Mouse (Mus musculus) MEL (cell line): ENCODE measurements around the gene Cyp2d10. TPM values are rescaled to one million over a fixed set of nuclear protein-coding genes. Genes with fewer than 3 reads are reported as not detected.
"Not testable (repeated sequence)": the region's sequence is repeated elsewhere in the genome, so short reads cannot be mapped to it uniquely, and the experiment has no call there.

Experiments
- DNase-seq: peaks from one replicate; pipeline ENCODE4 v3.0.0; 2011; ENCODE audit warnings: low read depth, low spot score
- H3K27ac ChIP-seq: 2 replicates; pipeline ENCODE4 v1.5.1; 2012; ENCODE audit warnings: low read depth, mild to moderate bottlenecking, control low read depth, low read length, moderate library complexity; ENCODE audit not compliant: control insufficient read depth
- H3K27me3 ChIP-seq, 2 experiments: fragments of 150-350 bp in 1 of 2; sonication (generic) in 1 of 2; 2 replicates each; pipeline ENCODE4 v1.6.1; 2012; ENCODE audit warnings: low read length in 2 of 2, mild to moderate bottlenecking in 2 of 2, improper control_type of control experiment in 1 of 2, moderate library complexity in 1 of 2; ENCODE audit not compliant: insufficient read depth in 2 of 2, control insufficient read depth in 1 of 2
- H3K36me3 ChIP-seq, 2 experiments: 2 replicates each; pipeline ENCODE4 v1.6.1; 2012 to 2014; ENCODE audit warnings: low read length in 2 of 2, improper control_type of control experiment in 1 of 2, inconsistent platforms in 1 of 2, mild to moderate bottlenecking in 1 of 2; ENCODE audit not compliant: insufficient read depth in 2 of 2, control insufficient read depth in 1 of 2
- H3K4me1 ChIP-seq, 2 experiments: fragments of 150-350 bp in 1 of 2; sonication (generic) in 1 of 2; 2 replicates each; pipeline ENCODE4 v1.6.1; 2012; ENCODE audit warnings: low read length in 2 of 2, improper control_type of control experiment in 1 of 2, mild to moderate bottlenecking in 1 of 2; ENCODE audit not compliant: insufficient read depth in 2 of 2, control insufficient read depth in 1 of 2
- H3K4me3 ChIP-seq, 2 experiments: fragments of 150-350 bp in 1 of 2; sonication (generic) in 1 of 2; 2 replicates each; pipeline ENCODE4 v1.5.1; 2012; ENCODE audit warnings: low read depth in 2 of 2, low read length in 2 of 2, mild to moderate bottlenecking in 2 of 2, moderate library complexity in 2 of 2, control low read depth in 1 of 2, improper control_type of control experiment in 1 of 2; ENCODE audit not compliant: control insufficient read depth in 1 of 2, insufficient read depth in 1 of 2
- H3K79me2 ChIP-seq: 2 replicates; pipeline ENCODE4 v1.6.1; 2012; ENCODE audit warnings: mild to moderate bottlenecking, low read length, moderate library complexity; ENCODE audit not compliant: control insufficient read depth, poor library complexity, insufficient read depth
- H3K9ac ChIP-seq: 2 replicates; pipeline ENCODE4 v1.6.1; 2012; ENCODE audit warnings: low read depth, mild to moderate bottlenecking, control low read depth, low read length, moderate library complexity; ENCODE audit not compliant: control insufficient read depth, poor library complexity, severe bottlenecking
- H3K9me3 ChIP-seq: fragments of 150-350 bp; sonication (generic); replicated peaks from 2 replicates; pipeline ENCODE4 v1.6.1; 2012; ENCODE audit warnings: mild to moderate bottlenecking, low read length, improper control_type of control experiment, moderate library complexity; ENCODE audit not compliant: insufficient read depth
- BHLHE40 ChIP-seq: IDR thresholded peaks from 2 replicates; pipeline ENCODE4 v1.6.1; 2012; ENCODE audit warnings: low read depth, mild to moderate bottlenecking, inconsistent platforms, low read length, improper control_type of control experiment, borderline replicate concordance
- CHD2 ChIP-seq: IDR thresholded peaks from 2 replicates; pipeline ENCODE4 v1.6.1; 2011; ENCODE audit warnings: low read length, improper control_type of control experiment
- E2F4 ChIP-seq: IDR thresholded peaks from 2 replicates; pipeline ENCODE4 v1.6.1; 2011; ENCODE audit warnings: low read depth, low read length, improper control_type of control experiment, borderline replicate concordance
- GABPA ChIP-seq: IDR thresholded peaks from 2 replicates; pipeline ENCODE4 v1.6.1; 2012; ENCODE audit warnings: low read depth, mild to moderate bottlenecking, inconsistent platforms, low read length, improper control_type of control experiment, moderate library complexity
- GATA1 ChIP-seq: IDR thresholded peaks from 2 replicates; pipeline ENCODE4 v1.6.1; 2011; ENCODE audit warnings: low read depth, low read length, improper control_type of control experiment
- HCFC1 ChIP-seq: IDR thresholded peaks from 2 replicates; pipeline ENCODE4 v1.6.1; 2012; ENCODE audit warnings: low read depth, mild to moderate bottlenecking, inconsistent platforms, low read length, improper control_type of control experiment, moderate library complexity
- JUND ChIP-seq: IDR thresholded peaks from 2 replicates; pipeline ENCODE4 v1.6.1; 2011; ENCODE audit warnings: low read depth, mild to moderate bottlenecking, improper control_type of control experiment, low read length
- MAFK ChIP-seq: IDR thresholded peaks from 2 replicates; pipeline ENCODE4 v1.6.1; 2011; ENCODE audit warnings: low read depth, mild to moderate bottlenecking, low read length, improper control_type of control experiment, borderline replicate concordance
- MAX ChIP-seq: IDR thresholded peaks from 2 replicates; pipeline ENCODE4 v1.6.1; 2011; ENCODE audit warnings: low read length, improper control_type of control experiment
- MEF2A ChIP-seq: IDR thresholded peaks from 2 replicates; pipeline ENCODE4 v1.6.1; 2014; ENCODE audit warnings: low read depth, mild to moderate bottlenecking, inconsistent platforms, low read length, improper control_type of control experiment; ENCODE audit not compliant: poor library complexity, insufficient replicate concordance, severe bottlenecking; ENCODE audit errors: extremely low read depth
- MXI1 ChIP-seq: IDR thresholded peaks from 2 replicates; pipeline ENCODE4 v1.6.1; 2011; ENCODE audit warnings: mild to moderate bottlenecking, low read depth, low read length, improper control_type of control experiment
- MYB ChIP-seq: IDR thresholded peaks from 2 replicates; pipeline ENCODE4 v1.6.1; 2011; ENCODE audit warnings: mild to moderate bottlenecking, low read depth, low read length, improper control_type of control experiment
- MYC ChIP-seq: IDR thresholded peaks from 2 replicates; pipeline ENCODE4 v1.6.1; 2011; ENCODE audit warnings: low read depth, mild to moderate bottlenecking, low read length, improper control_type of control experiment, moderate library complexity
- NELFE ChIP-seq: IDR thresholded peaks from 2 replicates; pipeline ENCODE4 v1.6.1; 2011; ENCODE audit warnings: low read depth, low read length, improper control_type of control experiment
- NRF1 ChIP-seq: IDR thresholded peaks from 2 replicates; pipeline ENCODE4 v1.6.1; 2014; ENCODE audit warnings: low read depth, mild to moderate bottlenecking, inconsistent platforms, low read length, improper control_type of control experiment, moderate library complexity; ENCODE audit not compliant: poor library complexity, insufficient read depth, severe bottlenecking
- POLR2A ChIP-seq, 2 experiments: IDR thresholded peaks; 2 replicates each; pipeline ENCODE4 v1.6.1; 2011 to 2012; ENCODE audit warnings: low read length in 2 of 2, mild to moderate bottlenecking in 2 of 2, control low read depth in 1 of 2, improper control_type of control experiment in 1 of 2, low read depth in 1 of 2, moderate library complexity in 1 of 2; ENCODE audit not compliant: control insufficient read depth in 1 of 2, insufficient read depth in 1 of 2, poor library complexity in 1 of 2
- POLR2AphosphoS2 ChIP-seq: IDR thresholded peaks from 2 replicates; pipeline ENCODE4 v1.6.1; 2011; ENCODE audit warnings: low read length, improper control_type of control experiment
- RAD21 ChIP-seq: IDR thresholded peaks from 2 replicates; pipeline ENCODE4 v1.6.1; 2011; ENCODE audit warnings: mild to moderate bottlenecking, low read depth, low read length, improper control_type of control experiment
- RCOR1 ChIP-seq: IDR thresholded peaks from 2 replicates; pipeline ENCODE4 v1.6.1; 2012; ENCODE audit warnings: low read depth, mild to moderate bottlenecking, inconsistent platforms, low read length, improper control_type of control experiment
- SIN3A ChIP-seq: IDR thresholded peaks from 2 replicates; pipeline ENCODE4 v1.6.1; 2012; ENCODE audit warnings: low read length, improper control_type of control experiment, inconsistent platforms
- SMC3 ChIP-seq: IDR thresholded peaks from 2 replicates; pipeline ENCODE4 v1.6.1; 2011; ENCODE audit warnings: low read depth, low read length, improper control_type of control experiment
- TAL1 ChIP-seq: IDR thresholded peaks from 2 replicates; pipeline ENCODE4 v1.6.1; 2012; ENCODE audit warnings: mild to moderate bottlenecking, inconsistent platforms, low read length, moderate library complexity, mixed read lengths
- TCF12 ChIP-seq: IDR thresholded peaks from 2 replicates; pipeline ENCODE4 v1.6.1; 2014; ENCODE audit warnings: low read depth, mild to moderate bottlenecking, inconsistent platforms, low read length, improper control_type of control experiment, moderate library complexity
- ZC3H11A ChIP-seq: IDR thresholded peaks from 2 replicates; pipeline ENCODE4 v1.6.1; 2012; ENCODE audit warnings: low read depth, mild to moderate bottlenecking, inconsistent platforms, low read length, improper control_type of control experiment
- ZKSCAN1 ChIP-seq: IDR thresholded peaks from 2 replicates; pipeline ENCODE4 v1.6.1; 2012; ENCODE audit warnings: low read depth, mild to moderate bottlenecking, inconsistent platforms, low read length, improper control_type of control experiment, moderate library complexity
- polyA plus RNA-seq, 2 experiments: library from polyadenylated mRNA; stranded (reverse) in 1 of 2; unstranded in 1 of 2; fragments of >175 nt in 1 of 2; fragments of >200 nt in 1 of 2; gene quantifications; 2 replicates each; pipeline versions ENCODE4 v1.2.1 to v1.2.4; 2012; ENCODE audit warnings: low replicate concordance in 2 of 2, low read depth in 1 of 2; ENCODE audit not compliant: insufficient read length in 2 of 2, insufficient read depth in 1 of 2, missing spikeins in 1 of 2
- total RNA-seq: library from RNA; depleted of rRNA; stranded (reverse); fragments of 300-350 nt; gene quantifications from 2 replicates; pipeline ENCODE4 v1.2.3, GENCODE M21; 2012

The Cyp2d10 gene
- total and polyA plus RNA-seq, 3 experiments, result not detected

GRCm38 (mm10) chr15:82363801-82364200 lies 43.2 kb downstream of the Cyp2d10 start:
- H3K36me3 ChIP-seq, H3K9ac ChIP-seq, H3K9me3 ChIP-seq, H3K79me2 ChIP-seq, H3K27ac ChIP-seq, DNase-seq, H3K27me3 ChIP-seq, H3K4me3 ChIP-seq: not testable (repeated sequence)
- H3K4me1 ChIP-seq, result peaks cover 8 to 13% of the 10 kb centered on the region in 2 experiments

DNA sequence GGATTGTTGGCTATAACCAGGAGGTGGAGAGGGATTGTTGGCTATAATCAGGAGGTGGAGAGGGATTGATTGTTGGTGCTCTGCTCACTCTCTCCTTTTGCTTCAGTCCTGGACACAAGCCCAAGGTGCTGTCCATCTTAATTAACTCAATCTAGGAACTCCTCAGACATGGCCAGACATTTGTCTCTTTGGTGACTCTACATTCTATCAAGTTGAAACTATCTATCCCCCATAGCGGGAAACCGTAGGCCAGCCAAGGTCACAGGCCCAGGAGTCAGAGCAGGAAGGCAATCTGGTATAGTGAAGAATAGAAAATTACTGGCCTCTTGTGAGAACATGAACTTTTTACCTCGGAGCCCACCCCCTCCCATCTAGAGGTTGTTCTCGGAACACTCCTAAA lies 44.8 kb downstream of the Cyp2d10 start:
- peaks cover 0 to 3% of the 10 kb centered on the region in 2 experiments; a peak in 2 of 4 replicates for H3K36me3 ChIP-seq
- H3K9ac ChIP-seq, result no peak overlapping the region
- peaks cover 8 to 13% of the 10 kb centered on the region in 2 experiments for H3K4me1 ChIP-seq
- H3K4me3 ChIP-seq, result no peak overlapping the region
- no peaks in the 10 kb centered on the region for H3K9me3 ChIP-seq
- no peaks in the 10 kb centered on the region for H3K79me2 ChIP-seq
- no peak overlapping the region for H3K27ac ChIP-seq
- no peaks in the 10 kb centered on the region for H3K27me3 ChIP-seq
- TF ChIP-seq BHLHE40, result no peak
- TF ChIP-seq MAFK, result no peak
- no peak for TF ChIP-seq GATA1
- no peak for TF ChIP-seq RCOR1
- no peak for TF ChIP-seq MYB
- TF ChIP-seq NELFE, result no peak
- no peak for TF ChIP-seq SIN3A
- no peak for TF ChIP-seq TAL1
- no peak for TF ChIP-seq JUND
- TF ChIP-seq ZKSCAN1, result no peak
- TF ChIP-seq MXI1, result no peak
- TF ChIP-seq CHD2, result no peak
- no peak for TF ChIP-seq GABPA
- TF ChIP-seq, all 39 proteins: peak for 0
- no peak for DNase-seq

- Histone ChIP-seq H3K27ac (no peak overlapping the region), H3K9ac (no peak overlapping the region), H3K79me2 (no peaks in the 10 kb centered on the region), H3K4me3 (no peak overlapping the region), H3K4me1 (peaks cover 8 to 13% of the 10 kb centered on the region in 2 experiments), H3K9me3 (no peaks in the 10 kb centered on the region), H3K27me3 (no peaks in the 10 kb centered on the region), H3K36me3 (peaks cover 0 to 3% of the 10 kb centered on the region in 2 experiments; a peak in 2 of 4 replicates)
- peak; percentile 43 for DNase-seq
- TF ChIP-seq TCF12, result no peak
- TF ChIP-seq MYC, result no peak
- TF ChIP-seq SIN3A, result no peak
- no peak for TF ChIP-seq MAFK
- no peak for TF ChIP-seq NELFE
- TF ChIP-seq BHLHE40, result no peak
- no peak for TF ChIP-seq MAX
- TF ChIP-seq MEF2A, result no peak
- no peak for TF ChIP-seq NRF1
- TF ChIP-seq E2F4, result no peak
- no peak for TF ChIP-seq POLR2A (IDR thresholded peaks at IDR 0.05; ENCODE audit: control insufficient read depth in 1 of 2, insufficient read depth in 1 of 2, low read depth in 1 of 2, low read length in 2 of 2, poor library complexity in 1 of 2)
- peak; percentile 31 for TF ChIP-seq RAD21
- no peak for TF ChIP-seq MXI1
- no peak for TF ChIP-seq POLR2AphosphoS2
- peak; percentile 26 for TF ChIP-seq ZC3H11A
- TF ChIP-seq HCFC1, result no peak
- no peak for TF ChIP-seq JUND
- no peak for TF ChIP-seq SMC3
Measured at GRCm38 (mm10) chr15:82361459-82362018, 45.5 kb downstream of the Cyp2d10 start.
